Mouse (Mus musculus) heart, embryonic 11.5 days (tissue): ENCODE measurements around the gene Tmem169. TPM values are rescaled to one million over a fixed set of nuclear protein-coding genes. Genes with fewer than 3 reads are reported as not detected.
"Not testable (repeated sequence)": the region's sequence is repeated elsewhere in the genome, so short reads cannot be mapped to it uniquely, and the experiment has no call there.

ENCODE experiments used
- ATAC-seq: fragments of 200-750 bp; cut with Nextera tagmentation; replicated peaks from 2 replicates; pipeline ENCODE4 v1.8.0; 2017; ENCODE audit warnings: moderate library complexity; ENCODE audit not compliant: insufficient number of reproducible peaks, low FRiP score, low TSS enrichment
- H3K27ac ChIP-seq: fragments of 300-500 bp; sonication (generic); 2 replicates; pipeline ENCODE4 v1.5.1; 2014; ENCODE audit warnings: mild to moderate bottlenecking, low read depth, low read length
- H3K27me3 ChIP-seq: fragments of 300-500 bp; sonication (generic); 2 replicates; pipeline ENCODE4 v1.6.1; 2014; ENCODE audit warnings: mild to moderate bottlenecking, low read length, mixed read lengths; ENCODE audit not compliant: control insufficient read depth, insufficient read depth
- H3K36me3 ChIP-seq: fragments of 300-500 bp; sonication (generic); 2 replicates; pipeline ENCODE4 v1.6.1; 2014; ENCODE audit warnings: mild to moderate bottlenecking, low read length, moderate library complexity, mixed read lengths; ENCODE audit not compliant: control insufficient read depth, insufficient read depth
- H3K4me1 ChIP-seq: fragments of 300-500 bp; sonication (generic); 2 replicates; pipeline ENCODE4 v1.6.1; 2014; ENCODE audit warnings: low read length; ENCODE audit not compliant: control insufficient read depth, insufficient read depth
- H3K4me2 ChIP-seq: fragments of 300-500 bp; sonication (generic); 2 replicates; pipeline ENCODE4 v1.6.1; 2014; ENCODE audit warnings: mild to moderate bottlenecking, moderate library complexity
- H3K4me3 ChIP-seq: fragments of 300-500 bp; sonication (generic); 2 replicates; pipeline ENCODE4 v1.5.1; 2014; ENCODE audit warnings: low read depth, low read length
- H3K9ac ChIP-seq: fragments of 300-500 bp; sonication (generic); 2 replicates; pipeline ENCODE4 v1.6.1; 2014; ENCODE audit warnings: mild to moderate bottlenecking, low read depth, low read length, moderate library complexity
- H3K9me3 ChIP-seq: fragments of 300-500 bp; sonication (generic); replicated peaks from 2 replicates; pipeline ENCODE4 v1.6.1; 2016; ENCODE audit warnings: low read length; ENCODE audit not compliant: control insufficient read depth
- WGBS: fragments of 180-500 bp; shearing (Covaris S2); extraction: QIAGEN DNeasy Blood & Tissue Kit; methylation state at CpG from one replicate; pipeline ENCODE4 v1.1.7; 2014; ENCODE audit not compliant: insufficient replicate concordance; 5-methylcytosine and 5-hydroxymethylcytosine counted together
- polyA plus RNA-seq: library from polyadenylated mRNA; unstranded; fragments of >200 nt; fragmentation: Nextera tagmentation; extraction: Ambion mirVana; gene quantifications from 2 replicates; pipeline ENCODE4 v1.2.1, GENCODE M21; 2014

The Tmem169 gene
- polyA plus RNA-seq, 1 experiment from 2014 or later = 0.74 TPM

GRCm38 (mm10) chr1:72244317-72245036 lies 39.7 kb upstream of the Tmem169 start:
- 1% methylated on average over 12 of the region's 12 CpGs for WGBS
- Histone ChIP-seq H3K4me3 (peak overlapping the region; percentile 44), H3K27ac (peak overlapping the region; percentile 98; the same call in 1 of the 2 replicates), H3K27me3 (no peaks in the 10 kb centered on the region), H3K4me1 (no peaks in the 10 kb centered on the region), H3K36me3 (no peaks in the 10 kb centered on the region), H3K9me3 (no peaks in the 10 kb centered on the region), H3K4me2 (peak overlapping the region; percentile 72), H3K9ac (no peak overlapping the region; the same call in 1 of the 2 replicates)
- ATAC-seq = peak; percentile 78

GRCm38 (mm10) chr1:72248226-72248737 lies 35.9 kb upstream of the Tmem169 start:
- not testable (repeated sequence) for H3K36me3 ChIP-seq, ATAC-seq

DNA sequence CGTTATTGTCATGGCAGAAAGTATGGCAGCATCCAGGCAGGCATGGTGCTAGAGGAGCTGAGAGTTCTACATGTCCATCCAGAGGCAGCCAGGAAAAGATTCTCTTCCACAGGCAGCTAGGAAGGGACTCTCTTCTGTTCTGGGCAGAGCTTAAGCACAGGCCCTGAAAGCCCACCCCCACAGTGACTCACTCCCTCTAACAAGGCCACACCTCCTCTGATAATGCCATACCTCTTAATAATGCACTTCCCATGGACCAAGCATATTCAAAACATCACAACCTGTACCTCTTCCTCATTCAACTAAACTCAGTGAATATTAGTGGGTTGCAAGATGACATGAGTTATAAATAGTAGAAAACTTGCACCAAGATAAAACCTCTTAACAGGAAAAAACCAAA lies 32.4 kb upstream of the Tmem169 start:
- Histone ChIP-seq H3K9ac (no peak overlapping the region), H3K27ac (no peak overlapping the region), H3K4me1 (no peaks in the 10 kb centered on the region), H3K4me2 (no peak overlapping the region), H3K27me3 (no peaks in the 10 kb centered on the region), H3K9me3 (no peaks in the 10 kb centered on the region), H3K4me3 (no peak overlapping the region), H3K36me3 (no peaks in the 10 kb centered on the region)
- 76% methylated on average over 1 of the region's 1 CpGs for WGBS
- no peak for ATAC-seq

More at GRCm38 (mm10) chr1:72248226-72248737, 35.9 kb upstream of the Tmem169 start:
- H3K4me3 ChIP-seq, H3K27ac ChIP-seq, H3K9ac ChIP-seq, H3K27me3 ChIP-seq, H3K4me1 ChIP-seq, H3K4me2 ChIP-seq, H3K9me3 ChIP-seq: not testable (repeated sequence)
- 40% methylated on average over 9 of the region's 9 CpGs for WGBS

DNA sequence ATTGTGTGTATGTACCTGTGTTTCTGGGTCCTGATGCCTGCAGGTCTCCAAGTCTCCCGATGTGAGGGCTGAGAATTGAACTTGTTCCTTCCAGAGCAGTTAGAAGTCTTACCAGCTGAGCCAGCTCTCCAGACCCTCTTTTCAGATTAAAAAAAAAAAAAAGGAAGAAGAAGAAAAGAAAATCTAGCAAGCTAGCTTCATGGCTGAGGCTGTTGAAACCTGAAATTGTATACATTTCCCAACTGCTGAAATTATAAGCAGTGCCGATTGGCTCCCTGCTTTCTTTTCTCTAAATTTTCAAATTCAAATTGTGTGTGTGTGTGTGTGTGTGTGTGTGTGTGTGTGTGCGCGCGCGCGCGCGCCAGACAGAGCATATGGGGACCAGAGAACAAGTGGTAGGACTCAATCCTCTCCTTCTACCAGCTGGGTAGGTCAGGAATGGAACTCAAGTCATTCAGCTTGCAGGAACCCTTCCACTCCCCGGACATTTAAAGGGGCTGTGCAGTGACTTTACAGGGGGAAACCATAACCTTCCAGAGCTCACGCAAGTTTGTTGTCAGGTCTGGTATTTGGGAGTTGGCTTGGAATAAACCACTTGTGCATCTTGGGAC lies 30.2 kb upstream of the Tmem169 start:
- no peak for ATAC-seq
- Histone ChIP-seq H3K27me3 (no peaks in the 10 kb centered on the region), H3K27ac (peak overlapping the region; percentile 95; the same call in 1 of the 2 replicates), H3K9me3 (no peaks in the 10 kb centered on the region), H3K36me3 (no peaks in the 10 kb centered on the region), H3K9ac (no peak overlapping the region), H3K4me1 (no peaks in the 10 kb centered on the region), H3K4me3 (peak overlapping the region; percentile 43), H3K4me2 (peak overlapping the region; percentile 70)
- WGBS = 46% methylated on average over 11 of the region's 11 CpGs

GRCm38 (mm10) chr1:72254545-72255061 lies 29.6 kb upstream of the Tmem169 start:
- H3K36me3 ChIP-seq = no peaks in the 10 kb centered on the region

DNA sequence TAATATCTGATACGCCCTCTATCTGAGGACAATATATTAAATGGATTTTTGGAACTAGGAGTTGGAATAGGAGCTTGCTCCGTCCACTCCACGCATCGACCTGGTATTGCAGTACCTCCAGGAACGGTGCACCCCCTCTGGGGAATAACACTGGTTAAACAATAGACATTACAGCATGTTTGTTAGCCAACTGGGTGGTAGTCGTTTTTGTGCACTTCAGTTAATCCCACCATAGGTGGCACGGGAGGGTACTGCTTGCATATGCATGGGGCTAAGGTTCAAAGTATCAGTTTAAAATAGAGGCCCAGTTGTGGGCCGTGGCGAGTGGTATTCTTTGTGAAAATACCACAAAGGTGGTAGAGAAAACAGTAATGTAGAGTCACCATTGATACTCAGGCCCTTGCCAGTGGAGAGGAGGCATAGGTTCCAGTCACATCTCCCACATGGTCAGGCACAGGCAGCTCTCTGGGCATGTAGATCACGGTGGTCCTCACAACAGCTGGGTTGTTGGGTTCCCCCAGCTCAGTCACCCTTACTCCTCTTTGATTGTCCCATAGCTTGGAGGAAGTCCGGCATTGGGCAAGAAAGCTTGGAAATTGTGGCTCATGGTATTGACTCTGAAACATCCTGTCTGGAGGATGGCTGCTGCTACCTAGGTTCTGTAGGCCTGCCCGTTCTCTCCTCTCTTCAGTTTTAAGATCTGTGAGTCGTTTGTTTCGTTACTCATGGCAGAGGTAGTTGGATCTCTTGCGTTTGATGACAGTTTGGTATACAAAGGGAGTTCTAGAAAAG lies 28.9 kb upstream of the Tmem169 start:
- Histone ChIP-seq H3K36me3 (no peaks in the 10 kb centered on the region), H3K27ac (peak overlapping the region; percentile 95), H3K4me3 (peak overlapping the region; percentile 43), H3K27me3 (no peaks in the 10 kb centered on the region), H3K4me2 (peak overlapping the region; percentile 70), H3K9me3 (no peaks in the 10 kb centered on the region), H3K4me1 (no peaks in the 10 kb centered on the region), H3K9ac (peak overlapping the region; percentile 84)
- WGBS = 4% methylated on average over 15 of the region's 15 CpGs
- peak; percentile 83 for ATAC-seq

More at GRCm38 (mm10) chr1:72254545-72255061, 29.6 kb upstream of the Tmem169 start:
- Histone ChIP-seq H3K4me2 (peak overlapping the region; percentile 70), H3K9ac (peak overlapping the region; percentile 84), H3K27me3 (no peaks in the 10 kb centered on the region), H3K27ac (peak overlapping the region; percentile 95), H3K4me1 (no peaks in the 10 kb centered on the region), H3K4me3 (peak overlapping the region; percentile 43), H3K9me3 (no peaks in the 10 kb centered on the region)
- peak; percentile 81 for ATAC-seq
- WGBS = under 1% methylated on average over 35 of the region's 35 CpGs

DNA sequence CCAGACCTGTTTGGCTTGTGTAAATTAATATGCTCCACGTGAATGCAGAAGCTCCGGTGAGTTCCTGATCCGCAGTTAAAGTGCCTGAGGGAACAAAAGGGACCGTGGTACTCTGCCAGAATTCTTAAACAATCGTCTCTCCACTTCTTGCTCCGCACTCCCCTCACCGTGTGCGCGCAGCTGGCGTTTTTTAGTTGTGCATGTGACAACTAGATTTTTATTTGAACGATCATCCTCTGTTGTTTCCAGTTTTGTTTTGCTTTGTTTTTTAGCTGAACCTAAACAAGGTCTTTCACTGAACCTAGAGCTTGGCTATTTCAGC lies 28.4 kb upstream of the Tmem169 start:
- Histone ChIP-seq H3K27me3 (no peaks in the 10 kb centered on the region), H3K9me3 (no peaks in the 10 kb centered on the region), H3K9ac (peak overlapping the region; percentile 4; the same call in 1 of the 2 replicates), H3K4me2 (peak overlapping the region; percentile 70), H3K4me3 (no peak overlapping the region), H3K4me1 (no peaks in the 10 kb centered on the region), H3K27ac (0 out of 2 replicates have a peak overlapping the region, but pooled peaks have one; percentile 58), H3K36me3 (no peaks in the 10 kb centered on the region)
- no peak for ATAC-seq
- 41% methylated on average over 11 of the region's 11 CpGs for WGBS
